Mouse (Mus musculus) MEL (cell line): ENCODE data around the gene Gm26566. TPM values are rescaled to one million over a fixed set of nuclear protein-coding genes. Genes with fewer than 3 reads are reported as not detected.

Experiments used
- DNase-seq: peaks from one replicate; pipeline ENCODE4 v3.0.0; 2011; ENCODE audit warnings: low read depth, low spot score
- H3K27ac ChIP-seq: 2 replicates; pipeline ENCODE4 v1.5.1; 2012; ENCODE audit warnings: low read depth, mild to moderate bottlenecking, control low read depth, low read length, moderate library complexity; ENCODE audit not compliant: control insufficient read depth
- H3K27me3 ChIP-seq, 2 experiments: fragments of 150-350 bp in 1 of 2; sonication (generic) in 1 of 2; 2 replicates each; pipeline ENCODE4 v1.6.1; 2012; ENCODE audit warnings: low read length in 2 of 2, mild to moderate bottlenecking in 2 of 2, improper control_type of control experiment in 1 of 2, moderate library complexity in 1 of 2; ENCODE audit not compliant: insufficient read depth in 2 of 2, control insufficient read depth in 1 of 2
- H3K36me3 ChIP-seq, 2 experiments: 2 replicates each; pipeline ENCODE4 v1.6.1; 2012 to 2014; ENCODE audit warnings: low read length in 2 of 2, improper control_type of control experiment in 1 of 2, inconsistent platforms in 1 of 2, mild to moderate bottlenecking in 1 of 2; ENCODE audit not compliant: insufficient read depth in 2 of 2, control insufficient read depth in 1 of 2
- H3K4me1 ChIP-seq, 2 experiments: fragments of 150-350 bp in 1 of 2; sonication (generic) in 1 of 2; 2 replicates each; pipeline ENCODE4 v1.6.1; 2012; ENCODE audit warnings: low read length in 2 of 2, improper control_type of control experiment in 1 of 2, mild to moderate bottlenecking in 1 of 2; ENCODE audit not compliant: insufficient read depth in 2 of 2, control insufficient read depth in 1 of 2
- H3K4me3 ChIP-seq, 2 experiments: fragments of 150-350 bp in 1 of 2; sonication (generic) in 1 of 2; 2 replicates each; pipeline ENCODE4 v1.5.1; 2012; ENCODE audit warnings: low read depth in 2 of 2, low read length in 2 of 2, mild to moderate bottlenecking in 2 of 2, moderate library complexity in 2 of 2, control low read depth in 1 of 2, improper control_type of control experiment in 1 of 2; ENCODE audit not compliant: control insufficient read depth in 1 of 2, insufficient read depth in 1 of 2
- H3K79me2 ChIP-seq: 2 replicates; pipeline ENCODE4 v1.6.1; 2012; ENCODE audit warnings: mild to moderate bottlenecking, low read length, moderate library complexity; ENCODE audit not compliant: control insufficient read depth, poor library complexity, insufficient read depth
- H3K9ac ChIP-seq: 2 replicates; pipeline ENCODE4 v1.6.1; 2012; ENCODE audit warnings: low read depth, mild to moderate bottlenecking, control low read depth, low read length, moderate library complexity; ENCODE audit not compliant: control insufficient read depth, poor library complexity, severe bottlenecking
- H3K9me3 ChIP-seq: fragments of 150-350 bp; sonication (generic); replicated peaks from 2 replicates; pipeline ENCODE4 v1.6.1; 2012; ENCODE audit warnings: mild to moderate bottlenecking, low read length, improper control_type of control experiment, moderate library complexity; ENCODE audit not compliant: insufficient read depth
- CHD2 ChIP-seq: IDR thresholded peaks from 2 replicates; pipeline ENCODE4 v1.6.1; 2011; ENCODE audit warnings: low read length, improper control_type of control experiment
- CTCF ChIP-seq, 3 experiments: IDR thresholded peaks in 2 of 3; conservative IDR thresholded peaks in 1 of 3; 2 replicates each; pipeline ENCODE4 v1.5.1; 2011 to 2012; ENCODE audit warnings: low read length in 3 of 3, low read depth in 2 of 3, mild to moderate bottlenecking in 2 of 3, improper control_type of control experiment in 1 of 3, inconsistent platforms in 1 of 3, mixed read lengths in 1 of 3, moderate library complexity in 1 of 3; ENCODE audit not compliant: control insufficient read depth in 1 of 3, insufficient read depth in 1 of 3, poor library complexity in 1 of 3, severe bottlenecking in 1 of 3
- E2F4 ChIP-seq: IDR thresholded peaks from 2 replicates; pipeline ENCODE4 v1.6.1; 2011; ENCODE audit warnings: low read depth, low read length, improper control_type of control experiment, borderline replicate concordance
- ELF1 ChIP-seq: IDR thresholded peaks from 2 replicates; pipeline ENCODE4 v1.6.1; 2014; ENCODE audit warnings: low read depth, mild to moderate bottlenecking, inconsistent platforms, low read length, improper control_type of control experiment, moderate library complexity
- EP300 ChIP-seq, 2 experiments: IDR thresholded peaks; 2 replicates each; pipeline ENCODE4 v1.6.1; 2011; ENCODE audit warnings: improper control_type of control experiment in 2 of 2, low read length in 2 of 2, low read depth in 1 of 2, mild to moderate bottlenecking in 1 of 2
- GABPA ChIP-seq: IDR thresholded peaks from 2 replicates; pipeline ENCODE4 v1.6.1; 2012; ENCODE audit warnings: low read depth, mild to moderate bottlenecking, inconsistent platforms, low read length, improper control_type of control experiment, moderate library complexity
- GATA1 ChIP-seq: IDR thresholded peaks from 2 replicates; pipeline ENCODE4 v1.6.1; 2011; ENCODE audit warnings: low read depth, low read length, improper control_type of control experiment
- HCFC1 ChIP-seq: IDR thresholded peaks from 2 replicates; pipeline ENCODE4 v1.6.1; 2012; ENCODE audit warnings: low read depth, mild to moderate bottlenecking, inconsistent platforms, low read length, improper control_type of control experiment, moderate library complexity
- JUND ChIP-seq: IDR thresholded peaks from 2 replicates; pipeline ENCODE4 v1.6.1; 2011; ENCODE audit warnings: low read depth, mild to moderate bottlenecking, improper control_type of control experiment, low read length
- MAFK ChIP-seq: IDR thresholded peaks from 2 replicates; pipeline ENCODE4 v1.6.1; 2011; ENCODE audit warnings: low read depth, mild to moderate bottlenecking, low read length, improper control_type of control experiment, borderline replicate concordance
- MAZ ChIP-seq: IDR thresholded peaks from 2 replicates; pipeline ENCODE4 v1.6.1; 2012; ENCODE audit warnings: low read depth, mild to moderate bottlenecking, inconsistent platforms, low read length, improper control_type of control experiment
- MXI1 ChIP-seq: IDR thresholded peaks from 2 replicates; pipeline ENCODE4 v1.6.1; 2011; ENCODE audit warnings: mild to moderate bottlenecking, low read depth, low read length, improper control_type of control experiment
- MYC ChIP-seq: IDR thresholded peaks from 2 replicates; pipeline ENCODE4 v1.6.1; 2011; ENCODE audit warnings: low read depth, mild to moderate bottlenecking, low read length, improper control_type of control experiment, moderate library complexity
- POLR2A ChIP-seq, 2 experiments: IDR thresholded peaks; 2 replicates each; pipeline ENCODE4 v1.6.1; 2011 to 2012; ENCODE audit warnings: low read length in 2 of 2, mild to moderate bottlenecking in 2 of 2, control low read depth in 1 of 2, improper control_type of control experiment in 1 of 2, low read depth in 1 of 2, moderate library complexity in 1 of 2; ENCODE audit not compliant: control insufficient read depth in 1 of 2, insufficient read depth in 1 of 2, poor library complexity in 1 of 2
- RAD21 ChIP-seq: IDR thresholded peaks from 2 replicates; pipeline ENCODE4 v1.6.1; 2011; ENCODE audit warnings: mild to moderate bottlenecking, low read depth, low read length, improper control_type of control experiment
- SMC3 ChIP-seq: IDR thresholded peaks from 2 replicates; pipeline ENCODE4 v1.6.1; 2011; ENCODE audit warnings: low read depth, low read length, improper control_type of control experiment
- TBP ChIP-seq: IDR thresholded peaks from 2 replicates; pipeline ENCODE4 v1.8.0; 2011; ENCODE audit warnings: low read depth, low read length, improper control_type of control experiment
- UBTF ChIP-seq: IDR thresholded peaks from 2 replicates; pipeline ENCODE4 v1.6.1; 2012; ENCODE audit warnings: low read depth, mild to moderate bottlenecking, inconsistent platforms, low read length, improper control_type of control experiment, moderate library complexity, borderline replicate concordance; ENCODE audit not compliant: insufficient read depth
- ZMIZ1 ChIP-seq: IDR thresholded peaks from 2 replicates; pipeline ENCODE4 v1.6.1; 2012; ENCODE audit warnings: low read depth, mild to moderate bottlenecking, inconsistent platforms, low read length, improper control_type of control experiment, moderate library complexity
- ZNF384 ChIP-seq: IDR thresholded peaks from 2 replicates; pipeline ENCODE4 v1.6.1; 2012; ENCODE audit warnings: low read depth, mild to moderate bottlenecking, inconsistent platforms, low read length, improper control_type of control experiment
- polyA plus RNA-seq, 2 experiments: library from polyadenylated mRNA; stranded (reverse) in 1 of 2; unstranded in 1 of 2; fragments of >175 nt in 1 of 2; fragments of >200 nt in 1 of 2; gene quantifications; 2 replicates each; pipeline versions ENCODE4 v1.2.1 to v1.2.4; 2012; ENCODE audit warnings: low replicate concordance in 2 of 2, low read depth in 1 of 2; ENCODE audit not compliant: insufficient read length in 2 of 2, insufficient read depth in 1 of 2, missing spikeins in 1 of 2
- total RNA-seq: library from RNA; depleted of rRNA; stranded (reverse); fragments of 300-350 nt; gene quantifications from 2 replicates; pipeline ENCODE4 v1.2.3, GENCODE M21; 2012

The Gm26566 gene
- total and polyA plus RNA-seq, 3 experiments = 0.40 to 9.8 TPM; not detected in 1

- H3K4me1 ChIP-seq = no peaks in the 10 kb centered on the region
- H3K27me3 ChIP-seq = peaks cover 0 to 7% of the 10 kb centered on the region in 2 experiments; a peak in 3 of 4 replicates
- no peaks in the 10 kb centered on the region for H3K36me3 ChIP-seq
- H3K79me2 ChIP-seq = no peaks in the 10 kb centered on the region
- no peak for DNase-seq
- no peak for TF ChIP-seq MYC
- no peak for TF ChIP-seq MAZ
- TF ChIP-seq UBTF = no peak
- no peak for TF ChIP-seq ZMIZ1
- no peak for TF ChIP-seq E2F4
- no peak for TF ChIP-seq SMC3
- no peak for TF ChIP-seq RAD21
- no peak for TF ChIP-seq CHD2
- no peak for TF ChIP-seq MXI1
- no peak for TF ChIP-seq ZNF384
- TF ChIP-seq JUND = no peak
- TF ChIP-seq HCFC1 = no peak
- TF ChIP-seq GABPA = no peak
- no peak for TF ChIP-seq GATA1
- no peak for TF ChIP-seq MAFK
- no peak for TF ChIP-seq ELF1
- no peak for TF ChIP-seq TBP
- TF ChIP-seq CTCF (IDR thresholded peaks at IDR 0.05 in 2 of 3, conservative IDR thresholded peaks at IDR 0.05 in 1 of 3; ENCODE audit: control insufficient read depth in 1 of 3, insufficient read depth in 1 of 3, low read depth in 2 of 3, low read length in 3 of 3, poor library complexity in 1 of 3, severe bottlenecking in 1 of 3) = no peak
- TF ChIP-seq POLR2A (IDR thresholded peaks at IDR 0.05; ENCODE audit: control insufficient read depth in 1 of 2, insufficient read depth in 1 of 2, low read depth in 1 of 2, low read length in 2 of 2, poor library complexity in 1 of 2) = no peak
- H3K9me3 ChIP-seq = no peaks in the 10 kb centered on the region
- no peak within 1 kb of the TSS for H3K4me3 ChIP-seq
- no peak within 1 kb of the TSS for H3K9ac ChIP-seq
- no peak within 1 kb of the TSS for H3K27ac ChIP-seq
These were observed 30.3 kb upstream of the Gm26566 start, which contains the start of gene Ifnab for GRCm38 (mm10) chr4:88691259-88691658. Gene Ifnab (minus strand): TSS chr4:88691359.

DNA sequence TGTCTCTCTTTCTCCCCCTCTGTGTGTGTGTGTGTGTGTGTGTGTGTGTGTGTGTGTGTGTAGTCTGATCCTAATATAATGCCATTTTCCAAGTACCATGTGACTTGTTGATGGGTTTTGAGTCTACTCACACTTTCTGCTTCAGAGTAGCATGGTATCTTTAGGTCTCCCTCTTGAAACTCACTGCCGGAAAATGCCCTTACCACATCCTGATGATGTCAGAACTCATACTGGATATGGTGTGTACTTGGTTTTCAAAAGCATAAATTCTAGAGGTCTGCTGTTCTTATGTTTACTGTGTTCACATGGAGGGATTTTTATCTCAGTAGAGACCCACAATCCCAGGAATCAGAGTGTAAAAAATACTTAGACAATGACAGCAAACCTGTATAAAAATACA is 29.1 kb upstream of the Gm26566 start:
- Histone ChIP-seq H3K4me1 (no peaks in the 10 kb centered on the region), H3K27me3 (peaks cover 0 to 4% of the 10 kb centered on the region in 2 experiments; a peak in 2 of 4 replicates), H3K9ac (no peak overlapping the region), H3K9me3 (no peaks in the 10 kb centered on the region), H3K36me3 (no peaks in the 10 kb centered on the region), H3K79me2 (no peaks in the 10 kb centered on the region), H3K4me3 (no peak overlapping the region), H3K27ac (no peak overlapping the region)
- DNase-seq = no peak
- TF ChIP-seq EP300 (IDR thresholded peaks at IDR 0.05; ENCODE audit: low read depth in 1 of 2, low read length in 2 of 2) = no peak
- TF ChIP-seq POLR2A (IDR thresholded peaks at IDR 0.05; ENCODE audit: control insufficient read depth in 1 of 2, insufficient read depth in 1 of 2, low read depth in 1 of 2, low read length in 2 of 2, poor library complexity in 1 of 2) = no peak
